Mouse (Mus musculus): ENCODE measurements at regions not wholly inside any gene's neighbourhood (a gene's known extent, or its start where the extent isn't known, plus 50 kb on each side); places are given as distances from the start of the nearest gene placed in this dataset.

GRCm38 (mm10) chr6:111733926-111734325 lies 539.6 kb upstream of the Lmcd1 start:
- Histone ChIP-seq H3K36me3 (ENCODE audit: control insufficient read depth, insufficient read depth, low read length) (no peaks in the 10 kb centered on the region), H3K27ac (replicated peaks; ENCODE audit: insufficient read depth, low read depth, low read length) (no peak overlapping the region), H3K4me1 (ENCODE audit: control insufficient read depth, insufficient read depth, low read length) (no peaks in the 10 kb centered on the region), H3K4me3 (ENCODE audit: insufficient read depth, low read depth, low read length) (no peak overlapping the region), H3K79me2 (ENCODE audit: control insufficient read depth, insufficient read depth, low read length) (no peaks in the 10 kb centered on the region), H3K9ac (ENCODE audit: low read depth, low read length) (no peak overlapping the region), H3K27me3 (ENCODE audit: control insufficient read depth, insufficient read depth, low read length) (no peaks in the 10 kb centered on the region)
- WGBS = 88% methylated on average over 3 of the region's 3 CpGs
- DNase-seq (ENCODE audit: extremely low read depth, low read depth, low spot score) = no peak
- TF ChIP-seq POLR2A (IDR thresholded peaks at IDR 0.05; ENCODE audit: extremely low read depth, insufficient read depth, low read length) (no peak), CTCF (IDR thresholded peaks at IDR 0.05; ENCODE audit: low read depth, low read length) (no peak)

- 83% methylated on average over 1 of the region's 1 CpGs for WGBS
- H3K27me3 ChIP-seq (ENCODE audit: control insufficient read depth, insufficient read depth, low read length) = no peaks in the 10 kb centered on the region
- no peak for TF ChIP-seq POLR2A (IDR thresholded peaks at IDR 0.05; ENCODE audit: extremely low read depth, insufficient read depth, low read length)
- TF ChIP-seq CTCF (IDR thresholded peaks at IDR 0.05; ENCODE audit: low read depth, low read length) = no peak
Measured at GRCm38 (mm10) chr6:111738983-111739382, 534.6 kb upstream of the Lmcd1 start.

GRCm38 (mm10) chr6:111781710-111782481 lies 491.7 kb upstream of the Lmcd1 start:
- Histone ChIP-seq H3K4me3 (ENCODE audit: insufficient read depth, low read depth, low read length) (no peak overlapping the region), H3K36me3 (ENCODE audit: control insufficient read depth, insufficient read depth, low read length) (no peaks in the 10 kb centered on the region), H3K9ac (ENCODE audit: low read depth, low read length) (no peak overlapping the region), H3K4me1 (ENCODE audit: control insufficient read depth, insufficient read depth, low read length) (no peaks in the 10 kb centered on the region), H3K79me2 (ENCODE audit: control insufficient read depth, insufficient read depth, low read length) (no peaks in the 10 kb centered on the region), H3K27me3 (ENCODE audit: control insufficient read depth, insufficient read depth, low read length) (no peaks in the 10 kb centered on the region), H3K27ac (replicated peaks; ENCODE audit: insufficient read depth, low read depth, low read length) (no peak overlapping the region)
- TF ChIP-seq POLR2A (IDR thresholded peaks at IDR 0.05; ENCODE audit: extremely low read depth, insufficient read depth, low read length) = no peak
- TF ChIP-seq CTCF (IDR thresholded peaks at IDR 0.05; ENCODE audit: low read depth, low read length) = no peak
- DNase-seq (ENCODE audit: extremely low read depth, low read depth, low spot score) = no peak
- WGBS = 79% methylated on average over 5 of the region's 5 CpGs

More at GRCm38 (mm10) chr6:111738983-111739382, 534.6 kb upstream of the Lmcd1 start:
- Histone ChIP-seq H3K4me3 (ENCODE audit: insufficient read depth, low read depth, low read length) (no peak overlapping the region), H3K27ac (replicated peaks; ENCODE audit: insufficient read depth, low read depth, low read length) (no peak overlapping the region), H3K79me2 (ENCODE audit: control insufficient read depth, insufficient read depth, low read length) (no peaks in the 10 kb centered on the region), H3K4me1 (ENCODE audit: control insufficient read depth, insufficient read depth, low read length) (no peaks in the 10 kb centered on the region), H3K9ac (ENCODE audit: low read depth, low read length) (no peak overlapping the region), H3K36me3 (ENCODE audit: control insufficient read depth, insufficient read depth, low read length) (no peaks in the 10 kb centered on the region)
- no peak for DNase-seq (ENCODE audit: extremely low read depth, low read depth, low spot score)

- TF ChIP-seq CTCF (IDR thresholded peaks at IDR 0.05; ENCODE audit: low read depth, low read length) = no peak
- TF ChIP-seq POLR2A (IDR thresholded peaks at IDR 0.05; ENCODE audit: extremely low read depth, insufficient read depth, low read length) = no peak
- Histone ChIP-seq H3K27ac (replicated peaks; ENCODE audit: insufficient read depth, low read depth, low read length) (no peak overlapping the region), H3K4me3 (ENCODE audit: insufficient read depth, low read depth, low read length) (no peak overlapping the region)
Measured at GRCm38 (mm10) chr6:111808611-111809010, 464.9 kb upstream of the Lmcd1 start.

GRCm38 (mm10) chr6:111813982-111814603 lies 459.5 kb upstream of the Lmcd1 start:
- no peaks in the 10 kb centered on the region for H3K79me2 ChIP-seq (ENCODE audit: control insufficient read depth, insufficient read depth, low read length)
- H3K9ac ChIP-seq (ENCODE audit: low read depth, low read length) = no peak overlapping the region
- no peak overlapping the region for H3K27ac ChIP-seq (replicated peaks; ENCODE audit: insufficient read depth, low read depth, low read length)
- H3K27me3 ChIP-seq (ENCODE audit: control insufficient read depth, insufficient read depth, low read length) = no peaks in the 10 kb centered on the region
- no peak for DNase-seq (ENCODE audit: extremely low read depth, low read depth, low spot score)
- TF ChIP-seq POLR2A (IDR thresholded peaks at IDR 0.05; ENCODE audit: extremely low read depth, insufficient read depth, low read length) (no peak), CTCF (IDR thresholded peaks at IDR 0.05; ENCODE audit: low read depth, low read length) (no peak)
- H3K36me3 ChIP-seq (ENCODE audit: control insufficient read depth, insufficient read depth, low read length) = no peaks in the 10 kb centered on the region
- WGBS = 76% methylated on average over 7 of the region's 7 CpGs
- no peaks in the 10 kb centered on the region for H3K4me1 ChIP-seq (ENCODE audit: control insufficient read depth, insufficient read depth, low read length)
- H3K4me3 ChIP-seq (ENCODE audit: insufficient read depth, low read depth, low read length) = no peak overlapping the region

More at GRCm38 (mm10) chr6:111808611-111809010, 464.9 kb upstream of the Lmcd1 start:
- no peak for DNase-seq (ENCODE audit: extremely low read depth, low read depth, low spot score)
- H3K27me3 ChIP-seq (ENCODE audit: control insufficient read depth, insufficient read depth, low read length) = no peaks in the 10 kb centered on the region
- H3K4me1 ChIP-seq (ENCODE audit: control insufficient read depth, insufficient read depth, low read length) = no peaks in the 10 kb centered on the region
- H3K36me3 ChIP-seq (ENCODE audit: control insufficient read depth, insufficient read depth, low read length) = no peaks in the 10 kb centered on the region
- no peaks in the 10 kb centered on the region for H3K79me2 ChIP-seq (ENCODE audit: control insufficient read depth, insufficient read depth, low read length)
- no peak overlapping the region for H3K9ac ChIP-seq (ENCODE audit: low read depth, low read length)

GRCm38 (mm10) chr6:111815150-111815549 lies 458.4 kb upstream of the Lmcd1 start:
- Histone ChIP-seq H3K4me3 (ENCODE audit: insufficient read depth, low read depth, low read length) (no peak overlapping the region), H3K4me1 (ENCODE audit: control insufficient read depth, insufficient read depth, low read length) (no peaks in the 10 kb centered on the region), H3K36me3 (ENCODE audit: control insufficient read depth, insufficient read depth, low read length) (no peaks in the 10 kb centered on the region), H3K27me3 (ENCODE audit: control insufficient read depth, insufficient read depth, low read length) (no peaks in the 10 kb centered on the region), H3K27ac (replicated peaks; ENCODE audit: insufficient read depth, low read depth, low read length) (no peak overlapping the region), H3K9ac (ENCODE audit: low read depth, low read length) (no peak overlapping the region), H3K79me2 (ENCODE audit: control insufficient read depth, insufficient read depth, low read length) (no peaks in the 10 kb centered on the region)
- DNase-seq (ENCODE audit: extremely low read depth, low read depth, low spot score) = no peak
- no peak for TF ChIP-seq POLR2A (IDR thresholded peaks at IDR 0.05; ENCODE audit: extremely low read depth, insufficient read depth, low read length)
- no peak for TF ChIP-seq CTCF (IDR thresholded peaks at IDR 0.05; ENCODE audit: low read depth, low read length)
